Mouse (Mus musculus): Measurements from ENCODE around the gene Dnah3. TPM values are rescaled to one million over a fixed set of nuclear protein-coding genes. Genes with fewer than 3 reads are reported as not detected.

The Dnah3 gene
- polyA plus RNA-seq, 1 experiment = not detected

GRCm38 (mm10) chr7:120094216-120094615, 864 bp downstream of the Dnah3 start:
- no peaks in the 10 kb centered on the region for H3K4me1 ChIP-seq (ENCODE audit: control insufficient read depth, insufficient read depth, low read length)
- H3K27ac ChIP-seq (ENCODE audit: control insufficient read depth, insufficient read depth, low read depth, low read length, poor library complexity) = no peak overlapping the region
- WGBS = 71% methylated on average over 3 of the region's 3 CpGs
- TF ChIP-seq POLR2A (IDR thresholded peaks at IDR 0.05; ENCODE audit: borderline replicate concordance, control insufficient read depth, low read depth, low read length) (no peak), CTCF (IDR thresholded peaks at IDR 0.05; ENCODE audit: control insufficient read depth, insufficient read depth, low read length) (no peak)
- no peak overlapping the region for H3K4me3 ChIP-seq (replicated peaks; ENCODE audit: control insufficient read depth, low read depth, low read length)

GRCm38 (mm10) chr7:120093033-120093432, 2.0 kb downstream of the Dnah3 start:
- Histone ChIP-seq H3K4me1 (ENCODE audit: control insufficient read depth, insufficient read depth, low read length) (no peaks in the 10 kb centered on the region), H3K4me3 (replicated peaks; ENCODE audit: control insufficient read depth, low read depth, low read length) (no peak overlapping the region), H3K27ac (ENCODE audit: control insufficient read depth, insufficient read depth, low read depth, low read length, poor library complexity) (no peak overlapping the region)
- WGBS = 69% methylated on average over 5 of the region's 5 CpGs
- TF ChIP-seq CTCF (IDR thresholded peaks at IDR 0.05; ENCODE audit: control insufficient read depth, insufficient read depth, low read length) = no peak
- no peak for TF ChIP-seq POLR2A (IDR thresholded peaks at IDR 0.05; ENCODE audit: borderline replicate concordance, control insufficient read depth, low read depth, low read length)

GRCm38 (mm10) chr7:120080177-120080576, 14.9 kb downstream of the Dnah3 start:
- WGBS = 73% methylated on average over 3 of the region's 3 CpGs
- H3K4me3 ChIP-seq (replicated peaks; ENCODE audit: control insufficient read depth, low read depth, low read length) = no peak overlapping the region

GRCm38 (mm10) chr7:120069164-120069563, 25.9 kb downstream of the Dnah3 start:
- WGBS = 37% methylated on average over 3 of the region's 3 CpGs
- Histone ChIP-seq H3K4me3 (replicated peaks; ENCODE audit: control insufficient read depth, low read depth, low read length) (no peak overlapping the region), H3K4me1 (ENCODE audit: control insufficient read depth, insufficient read depth, low read length) (no peaks in the 10 kb centered on the region), H3K27ac (ENCODE audit: control insufficient read depth, insufficient read depth, low read depth, low read length, poor library complexity) (no peak overlapping the region)
- TF ChIP-seq CTCF (IDR thresholded peaks at IDR 0.05; ENCODE audit: control insufficient read depth, insufficient read depth, low read length) (no peak), POLR2A (IDR thresholded peaks at IDR 0.05; ENCODE audit: borderline replicate concordance, control insufficient read depth, low read depth, low read length) (no peak)

More at GRCm38 (mm10) chr7:120080177-120080576, 14.9 kb downstream of the Dnah3 start:
- TF ChIP-seq POLR2A (IDR thresholded peaks at IDR 0.05; ENCODE audit: borderline replicate concordance, control insufficient read depth, low read depth, low read length) = no peak
- no peak for TF ChIP-seq CTCF (IDR thresholded peaks at IDR 0.05; ENCODE audit: control insufficient read depth, insufficient read depth, low read length)
- Histone ChIP-seq H3K27ac (ENCODE audit: control insufficient read depth, insufficient read depth, low read depth, low read length, poor library complexity) (no peak overlapping the region), H3K4me1 (ENCODE audit: control insufficient read depth, insufficient read depth, low read length) (no peaks in the 10 kb centered on the region)

- no peaks in the 10 kb centered on the region for H3K4me1 ChIP-seq (ENCODE audit: control insufficient read depth, insufficient read depth, low read length)
- H3K4me3 ChIP-seq (replicated peaks; ENCODE audit: control insufficient read depth, low read depth, low read length) = no peak overlapping the region
- H3K27ac ChIP-seq (ENCODE audit: control insufficient read depth, insufficient read depth, low read depth, low read length, poor library complexity) = no peak overlapping the region
- WGBS = 68% methylated on average over 3 of the region's 3 CpGs
- TF ChIP-seq POLR2A (IDR thresholded peaks at IDR 0.05; ENCODE audit: borderline replicate concordance, control insufficient read depth, low read depth, low read length) = no peak
Observed at GRCm38 (mm10) chr7:120068114-120068513, 27.0 kb downstream of the Dnah3 start.

- Histone ChIP-seq H3K4me1 (ENCODE audit: control insufficient read depth, insufficient read depth, low read length) (no peaks in the 10 kb centered on the region), H3K27ac (ENCODE audit: control insufficient read depth, insufficient read depth, low read depth, low read length, poor library complexity) (no peak overlapping the region), H3K4me3 (replicated peaks; ENCODE audit: control insufficient read depth, low read depth, low read length) (no peak overlapping the region)
- WGBS = 66% methylated on average over 1 of the region's 1 CpGs
- no peak for TF ChIP-seq POLR2A (IDR thresholded peaks at IDR 0.05; ENCODE audit: borderline replicate concordance, control insufficient read depth, low read depth, low read length)
- TF ChIP-seq CTCF (IDR thresholded peaks at IDR 0.05; ENCODE audit: control insufficient read depth, insufficient read depth, low read length) = no peak
Observed at GRCm38 (mm10) chr7:120064045-120064444, 31.0 kb downstream of the Dnah3 start.

- no peak for TF ChIP-seq POLR2A (IDR thresholded peaks at IDR 0.05; ENCODE audit: borderline replicate concordance, control insufficient read depth, low read depth, low read length)
- TF ChIP-seq CTCF (IDR thresholded peaks at IDR 0.05; ENCODE audit: control insufficient read depth, insufficient read depth, low read length) = no peak
- WGBS = 72% methylated on average over 3 of the region's 3 CpGs
Observed at GRCm38 (mm10) chr7:120055479-120055878, 39.6 kb downstream of the Dnah3 start.

GRCm38 (mm10) chr7:120054016-120054415, 41.1 kb downstream of the Dnah3 start:
- 29% methylated on average over 2 of the region's 2 CpGs for WGBS
- Histone ChIP-seq H3K27ac (ENCODE audit: control insufficient read depth, insufficient read depth, low read depth, low read length, poor library complexity) (no peak overlapping the region), H3K4me1 (ENCODE audit: control insufficient read depth, insufficient read depth, low read length) (no peaks in the 10 kb centered on the region), H3K4me3 (replicated peaks; ENCODE audit: control insufficient read depth, low read depth, low read length) (no peak overlapping the region)
- TF ChIP-seq CTCF (IDR thresholded peaks at IDR 0.05; ENCODE audit: control insufficient read depth, insufficient read depth, low read length) = no peak
- TF ChIP-seq POLR2A (IDR thresholded peaks at IDR 0.05; ENCODE audit: borderline replicate concordance, control insufficient read depth, low read depth, low read length) = no peak

More at GRCm38 (mm10) chr7:120055479-120055878, 39.6 kb downstream of the Dnah3 start:
- H3K4me1 ChIP-seq (ENCODE audit: control insufficient read depth, insufficient read depth, low read length) = no peaks in the 10 kb centered on the region
- H3K27ac ChIP-seq (ENCODE audit: control insufficient read depth, insufficient read depth, low read depth, low read length, poor library complexity) = no peak overlapping the region
- no peak overlapping the region for H3K4me3 ChIP-seq (replicated peaks; ENCODE audit: control insufficient read depth, low read depth, low read length)

- Histone ChIP-seq H3K4me1 (ENCODE audit: control insufficient read depth, insufficient read depth, low read length) (no peaks in the 10 kb centered on the region), H3K4me3 (replicated peaks; ENCODE audit: control insufficient read depth, low read depth, low read length) (no peak overlapping the region), H3K27ac (ENCODE audit: control insufficient read depth, insufficient read depth, low read depth, low read length, poor library complexity) (no peak overlapping the region)
- TF ChIP-seq CTCF (IDR thresholded peaks at IDR 0.05; ENCODE audit: control insufficient read depth, insufficient read depth, low read length) = no peak
- no peak for TF ChIP-seq POLR2A (IDR thresholded peaks at IDR 0.05; ENCODE audit: borderline replicate concordance, control insufficient read depth, low read depth, low read length)
Observed at GRCm38 (mm10) chr7:120050447-120050846, 44.6 kb downstream of the Dnah3 start.
